Mouse (Mus musculus): ENCODE measurements around the gene Arhgap35. TPM values are rescaled to one million over a fixed set of nuclear protein-coding genes. Genes with fewer than 3 reads are reported as not detected.
A peak's percentile ranks its signal among the peaks of the same experiment; 100 is the strongest.

The Arhgap35 gene
- total RNA-seq, 1 experiment from 2014 or later = 16.3 TPM

DNA sequence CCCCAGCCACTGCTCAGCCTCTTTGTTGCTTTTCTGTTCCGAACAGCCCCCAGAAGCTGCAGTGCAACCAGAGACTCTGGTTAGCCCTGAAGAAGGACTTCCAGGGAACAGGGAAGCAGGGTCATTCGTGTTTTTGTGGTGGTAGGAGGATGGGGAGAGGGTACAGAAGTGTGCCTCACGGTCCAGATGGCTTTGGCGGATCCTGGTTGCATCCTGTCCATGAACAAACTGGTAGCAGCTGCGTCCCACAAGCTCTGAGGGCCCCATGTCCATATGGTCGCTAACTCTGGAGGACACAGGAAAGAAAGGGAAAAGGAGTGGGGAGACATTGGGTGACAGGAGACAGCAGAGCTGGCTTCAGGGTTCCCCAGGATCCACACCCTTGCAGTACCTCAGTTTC, 153.6 kb downstream of the Arhgap35 start:
- ATAC-seq (replicated peaks in 1 of 2; ENCODE audit: insufficient read depth in 1 of 2, low FRiP score in 2 of 2, low TSS enrichment in 1 of 2, low read depth in 1 of 2, poor library complexity in 2 of 2, severe bottlenecking in 2 of 2) = no peak

DNA sequence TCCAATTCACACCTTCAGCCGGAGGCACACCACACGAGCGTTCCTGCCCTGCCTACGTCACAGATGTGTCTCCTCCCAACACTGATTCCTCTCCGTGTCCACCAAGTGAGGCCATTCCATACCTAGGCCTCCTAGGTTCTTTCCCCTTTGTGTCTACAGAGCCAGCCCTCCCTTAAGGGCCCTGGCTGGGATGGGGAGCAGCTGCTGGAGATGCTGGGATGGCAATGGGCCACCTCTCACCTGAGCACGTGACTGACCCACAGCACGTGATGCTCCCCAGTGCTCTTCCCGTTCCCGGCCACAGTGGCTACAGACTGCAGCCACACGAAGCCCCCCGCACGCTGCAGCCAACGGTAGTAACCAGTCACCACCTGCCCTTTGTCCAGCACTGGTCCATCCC, 154.2 kb downstream of the Arhgap35 start:
- no peak for ATAC-seq (replicated peaks in 1 of 2; ENCODE audit: insufficient read depth in 1 of 2, low FRiP score in 2 of 2, low TSS enrichment in 1 of 2, low read depth in 1 of 2, poor library complexity in 2 of 2, severe bottlenecking in 2 of 2)

DNA sequence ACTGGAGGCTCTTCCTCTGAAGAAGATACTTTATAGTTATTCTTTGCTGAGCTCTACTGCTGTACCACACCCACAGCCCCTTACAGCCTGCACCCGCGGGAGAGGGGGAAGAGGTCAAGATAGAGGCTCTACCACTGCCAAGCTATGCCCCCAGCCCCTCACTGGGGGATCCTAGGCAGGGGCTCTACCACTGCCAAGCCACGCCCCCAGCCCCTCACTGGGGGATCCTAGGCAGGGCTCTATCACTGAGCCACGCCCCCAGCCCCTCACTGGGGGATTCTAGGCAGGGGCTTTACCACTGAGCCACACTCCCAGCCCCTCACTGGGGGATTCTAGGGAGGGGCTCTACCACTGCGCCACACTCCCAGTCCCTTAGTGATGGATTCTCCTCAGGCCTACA, 158.5 kb downstream of the Arhgap35 start:
- ATAC-seq (replicated peaks in 1 of 2; ENCODE audit: insufficient read depth in 1 of 2, low FRiP score in 2 of 2, low TSS enrichment in 1 of 2, low read depth in 1 of 2, poor library complexity in 2 of 2, severe bottlenecking in 2 of 2) = no peak

DNA sequence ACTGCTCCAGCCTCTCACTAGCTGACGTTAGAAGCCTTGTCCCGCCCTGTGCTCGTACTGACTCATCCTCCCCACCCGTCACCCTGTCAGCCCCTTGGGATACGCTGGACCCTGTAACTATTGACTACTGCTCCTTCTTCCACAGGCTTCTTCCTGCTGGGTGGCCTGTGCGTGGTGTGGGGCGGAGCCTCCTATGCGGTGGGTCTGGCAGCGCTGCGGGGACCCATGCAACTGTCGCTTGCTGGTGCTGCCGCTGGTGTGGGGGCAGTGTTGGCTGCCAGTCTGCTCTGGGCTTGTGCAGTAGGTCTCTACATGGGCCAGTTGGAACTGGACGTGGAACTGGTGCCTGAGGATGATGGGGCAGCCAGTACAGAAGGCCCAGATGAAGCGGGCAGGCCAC, 159.8 kb downstream of the Arhgap35 start:
- no peak for ATAC-seq (replicated peaks in 1 of 2; ENCODE audit: insufficient read depth in 1 of 2, low FRiP score in 2 of 2, low TSS enrichment in 1 of 2, low read depth in 1 of 2, poor library complexity in 2 of 2, severe bottlenecking in 2 of 2)

DNA sequence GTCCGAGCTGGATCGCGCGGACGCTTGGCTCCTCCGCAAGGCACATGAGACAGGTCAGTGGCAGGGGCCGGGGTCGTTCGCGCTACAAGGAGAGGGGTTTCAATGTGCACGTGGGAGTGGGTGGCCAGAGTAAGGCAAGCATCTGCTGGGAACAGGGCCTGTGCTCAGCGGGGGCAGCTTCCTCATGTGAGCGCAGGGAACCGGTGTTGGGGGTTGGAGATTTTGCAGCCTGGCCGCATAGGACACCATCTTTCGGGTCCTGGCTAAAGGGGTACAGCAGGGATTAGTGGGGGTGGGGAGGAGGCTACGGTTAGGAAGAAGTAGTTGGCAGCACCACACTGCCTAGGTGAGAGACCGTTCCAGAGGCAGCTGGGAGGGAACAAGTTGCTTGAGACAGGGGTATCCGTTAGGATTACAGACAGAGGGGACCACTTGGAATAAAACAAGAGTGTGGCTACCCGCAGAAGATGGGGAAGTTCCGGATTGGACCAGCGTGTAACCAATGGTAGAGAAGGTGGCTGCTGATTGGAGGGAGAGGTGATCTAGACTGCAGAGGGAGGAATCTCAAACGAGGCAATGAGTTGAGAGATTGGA, 161.6 kb downstream of the Arhgap35 start:
- peak; percentile 57 to 65 for ATAC-seq (replicated peaks in 1 of 2; ENCODE audit: insufficient read depth in 1 of 2, low FRiP score in 2 of 2, low TSS enrichment in 1 of 2, low read depth in 1 of 2, poor library complexity in 2 of 2, severe bottlenecking in 2 of 2)

DNA sequence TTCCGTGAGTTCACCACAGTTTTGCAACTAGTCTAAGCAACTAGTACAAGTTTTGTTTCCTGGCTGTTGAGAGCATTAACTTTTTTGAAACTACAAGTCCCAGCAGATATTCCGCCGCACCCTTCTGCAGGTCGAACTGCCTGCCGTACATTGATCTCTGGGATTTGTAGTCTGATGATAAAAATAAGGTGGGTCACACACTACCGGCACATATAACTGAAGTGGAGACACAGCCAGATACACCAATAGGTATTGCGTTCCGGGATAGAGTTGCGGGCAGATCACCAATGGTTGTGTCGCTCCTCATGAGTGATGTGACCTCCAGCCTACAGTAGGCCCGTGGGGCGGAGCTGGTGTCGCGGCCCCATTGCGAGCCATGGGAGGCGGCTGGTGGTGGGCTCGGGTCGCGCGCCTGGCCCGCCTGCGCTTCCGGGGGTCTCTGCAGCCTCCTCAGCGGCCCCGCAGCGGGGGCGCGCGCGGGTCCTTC, 162.2 kb downstream of the Arhgap35 start, which contains the start of gene Tmem160:
TSS of gene Tmem160 (plus strand) at position 193 of the 487 bp plus-strand sequence.
- peak; percentile 100 for ATAC-seq (replicated peaks in 1 of 2; ENCODE audit: insufficient read depth in 1 of 2, low FRiP score in 2 of 2, low TSS enrichment in 1 of 2, low read depth in 1 of 2, poor library complexity in 2 of 2, severe bottlenecking in 2 of 2)

DNA sequence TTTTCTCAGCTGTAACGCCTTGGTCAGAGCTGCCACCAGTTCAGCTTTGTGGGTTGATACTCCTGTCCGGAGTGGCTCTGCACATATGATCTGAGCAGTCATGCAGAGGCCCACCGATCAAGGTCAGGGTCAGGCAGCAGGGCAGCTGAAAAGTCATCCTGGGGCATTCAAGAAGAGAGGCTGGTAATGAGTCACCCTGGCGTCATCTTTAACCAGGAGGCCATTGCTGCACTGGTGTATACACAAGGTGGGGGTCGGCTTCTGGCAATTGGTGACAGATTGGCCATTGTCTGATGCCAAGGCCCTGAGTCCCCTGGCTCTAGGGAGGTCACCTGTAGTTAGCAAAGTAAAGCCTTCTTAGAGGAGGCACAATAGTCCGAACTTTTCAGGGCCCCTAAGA, 163.1 kb downstream of the Arhgap35 start:
- no peak for ATAC-seq (replicated peaks in 1 of 2; ENCODE audit: insufficient read depth in 1 of 2, low FRiP score in 2 of 2, low TSS enrichment in 1 of 2, low read depth in 1 of 2, poor library complexity in 2 of 2, severe bottlenecking in 2 of 2)

Other genes starting within 250 kb of the Arhgap35 start
- gene Sae1, start 227.2 kb downstream of the Arhgap35 start, total RNA-seq (2017) = 316 and 403 TPM in 2 replicates
- gene Zc3h4, start 214.1 kb downstream of the Arhgap35 start, total RNA-seq (2017) = 38.8 and 53.3 TPM in 2 replicates
- gene Tmem160, start 162.2 kb downstream of the Arhgap35 start, total RNA-seq (2017) = 6.1 and 11.9 TPM in 2 replicates
- not detected in 2 replicates for gene Npas1, start 137.3 kb downstream of the Arhgap35 start, total RNA-seq (2017)
- gene Ceacam15, start 60.7 kb upstream of the Arhgap35 start, total RNA-seq (2017) = not detected in 2 replicates
- not detected in 2 replicates for gene Ceacam9, start 106.9 kb upstream of the Arhgap35 start, total RNA-seq (2017)
- 43.2 and 67.9 TPM in 2 replicates for gene Ap2s1, start 123.4 kb upstream of the Arhgap35 start, total RNA-seq (2017)
- 41.8 and 49.6 TPM in 2 replicates for gene Slc1a5, start 166.3 kb upstream of the Arhgap35 start, total RNA-seq (2017)
- gene Strn4, start 200.9 kb upstream of the Arhgap35 start, total RNA-seq (2017) = 50.9 and 54.5 TPM in 2 replicates
- 8.7 and 15.6 TPM in 2 replicates for gene Fkrp, start 201.7 kb upstream of the Arhgap35 start, total RNA-seq (2017)
- gene Prkd2, start 227.9 kb upstream of the Arhgap35 start, total RNA-seq (2017) = 22.3 and 30.6 TPM in 2 replicates

Data from hematopoietic stem cell, adult 5-6 weeks (primary cell).